Mouse (Mus musculus) layer of hippocampus, adult 9-10 months (tissue): ENCODE measurements around the gene 1700001P01Rik.
A peak's percentile ranks its signal among the peaks of the same experiment; 100 is the strongest.
"Not testable (repeated sequence)": the region's sequence is repeated elsewhere in the genome, so short reads cannot be mapped to it uniquely, and the experiment has no call there.

Experiments used
- DNase-seq: peaks from one replicate; pipeline ENCODE4 v3.0.0; 2022; ENCODE audit warnings: low spot score

1700001P01Rik gene

DNA sequence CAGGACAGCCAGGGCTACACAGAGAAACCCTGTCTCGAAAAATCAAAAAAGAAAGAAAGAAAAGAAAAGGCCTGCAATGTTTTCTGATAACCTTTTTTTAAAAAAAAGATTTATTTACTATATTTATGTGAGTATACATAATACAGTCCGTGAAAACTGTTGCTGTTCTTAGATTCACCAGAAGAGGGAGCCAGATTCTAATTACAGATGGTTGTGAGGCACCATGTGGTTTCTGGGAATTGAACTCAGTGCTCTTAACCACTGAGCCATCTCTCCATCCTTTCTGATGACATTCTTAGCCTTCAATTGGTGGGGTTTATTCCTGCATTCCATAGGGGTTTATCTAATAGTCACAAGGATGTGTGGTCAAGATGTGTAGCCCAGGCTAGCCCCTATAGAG lies 17.4 kb upstream of the 1700001P01Rik start:
- DNase-seq: peak; percentile 78

DNA sequence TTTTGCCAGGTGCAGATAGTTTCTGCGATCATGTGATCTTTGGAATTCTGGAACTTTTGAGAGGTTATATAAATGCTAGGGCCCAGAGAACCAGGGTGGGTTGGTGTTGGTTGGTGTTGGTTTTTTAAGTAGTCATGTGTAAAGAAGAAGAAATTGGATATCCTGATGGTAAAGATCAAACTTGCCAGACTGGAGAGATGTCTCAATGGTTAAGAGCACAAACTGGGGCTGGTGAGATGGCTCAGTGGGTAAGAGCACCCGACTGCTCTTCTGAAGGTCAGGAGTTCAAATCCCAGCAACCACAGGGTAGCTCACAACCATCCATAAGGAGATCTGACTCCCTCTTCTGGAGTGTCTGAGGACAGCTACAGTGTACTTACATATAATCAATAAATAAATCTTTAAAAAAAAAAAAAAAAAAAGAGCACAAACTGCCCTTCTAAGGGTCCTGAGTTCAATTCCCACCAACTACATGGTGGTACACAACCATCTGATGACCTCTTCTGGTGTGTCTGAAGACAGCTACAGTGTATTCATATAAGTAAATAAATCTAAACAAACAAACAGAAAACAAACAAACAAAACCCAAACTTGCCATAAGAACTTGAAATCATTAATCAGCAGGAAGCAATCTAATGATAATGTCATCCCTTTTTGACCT lies 15.2 kb upstream of the 1700001P01Rik start:
- not testable (repeated sequence) for DNase-seq

DNA sequence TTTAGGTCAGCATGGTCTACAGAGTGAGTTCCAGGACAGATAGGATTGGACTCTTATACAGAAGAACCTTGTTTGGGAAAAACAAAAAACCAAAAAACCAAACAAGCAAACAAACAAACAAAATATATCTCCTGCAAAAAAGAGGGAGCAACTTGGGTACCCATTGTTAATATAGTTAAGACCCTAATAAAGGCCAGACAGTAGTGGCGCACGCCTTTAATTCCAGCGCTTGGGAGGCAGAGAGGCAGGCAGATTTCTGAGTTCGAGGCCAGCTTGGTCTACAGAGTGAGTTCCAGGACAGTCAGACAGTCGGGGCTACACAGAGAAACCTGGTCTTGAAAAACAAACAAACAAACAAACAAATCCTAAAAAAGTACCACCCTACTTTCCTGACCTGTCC lies 14.0 kb upstream of the 1700001P01Rik start:
- no peak for DNase-seq

DNA sequence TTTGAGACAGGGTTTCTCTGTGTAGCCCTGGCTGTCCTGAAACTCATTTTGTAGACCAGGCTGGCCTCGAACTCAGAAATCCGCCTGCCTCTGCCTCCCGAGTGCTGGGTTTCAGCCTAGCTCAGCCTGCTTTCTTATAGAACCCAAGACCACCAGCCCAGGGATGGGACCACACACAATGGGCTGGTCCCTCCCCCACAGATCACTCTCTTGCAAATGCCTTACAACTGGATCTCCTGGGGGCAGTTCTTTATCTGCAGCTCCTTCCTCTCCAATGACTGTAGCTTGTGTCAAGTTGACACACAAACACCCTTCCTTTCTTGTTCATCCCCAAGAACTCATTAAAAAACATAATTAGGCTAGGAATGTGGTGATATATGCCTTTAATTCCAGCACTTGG lies 12.2 kb upstream of the 1700001P01Rik start:
- DNase-seq: no peak

DNA sequence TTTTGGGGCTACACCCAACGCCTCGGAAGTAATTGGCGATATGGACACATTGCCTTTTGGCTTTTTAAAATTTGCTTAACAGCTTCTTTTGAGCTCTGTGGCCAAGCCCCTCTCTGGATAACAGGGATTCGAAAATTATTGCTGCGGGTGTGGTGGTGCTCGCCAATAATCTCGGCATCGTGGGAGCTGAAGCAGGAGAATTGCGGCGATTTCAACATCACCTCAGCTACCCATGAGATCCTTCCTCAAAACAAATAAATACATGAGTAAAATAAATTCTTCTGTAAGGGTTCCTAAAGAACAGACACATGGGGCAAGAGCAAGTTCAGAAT lies 6.8 kb upstream of the 1700001P01Rik start:
- no peak for DNase-seq

DNA sequence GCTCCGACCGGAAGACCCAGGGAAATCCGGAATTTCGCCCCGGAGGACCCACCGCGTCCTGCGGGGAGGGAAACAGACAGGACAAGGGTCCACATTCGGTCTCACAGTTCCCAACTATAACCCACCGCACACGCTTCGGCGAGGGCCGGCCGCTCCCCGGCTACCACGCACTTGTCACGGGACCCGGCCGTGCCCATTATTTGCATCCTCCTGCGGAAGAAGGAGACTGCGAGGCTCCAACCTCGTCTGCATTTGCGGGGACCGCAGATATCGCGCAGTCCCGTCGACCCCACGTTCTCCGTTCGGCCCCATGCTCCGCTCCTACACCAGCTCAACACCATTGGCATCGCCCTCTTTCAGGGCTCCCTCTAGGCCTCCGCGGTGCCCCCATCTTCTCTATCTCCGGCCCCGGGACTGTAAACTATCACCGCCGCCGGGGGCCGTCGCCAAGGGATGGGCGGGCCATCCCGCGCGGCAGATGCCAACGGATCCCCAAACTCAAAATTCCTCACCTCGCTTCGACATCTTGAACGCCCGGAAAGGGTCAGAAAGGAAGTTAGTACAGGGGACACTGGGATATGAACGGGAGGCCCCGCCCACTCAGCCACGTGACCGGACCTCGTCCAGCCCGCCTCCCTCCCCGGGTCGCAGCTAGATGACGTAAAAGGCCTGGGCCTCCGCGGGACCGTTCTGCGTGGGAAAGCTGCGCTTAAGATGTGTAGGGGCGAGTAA lies 6.3 kb upstream of the 1700001P01Rik start, which contains the start of gene Rpl23:
Gene Rpl23 (minus strand): TSS at position 606 of the 732 bp plus-strand sequence.
- peak; percentile 98 for DNase-seq

DNA sequence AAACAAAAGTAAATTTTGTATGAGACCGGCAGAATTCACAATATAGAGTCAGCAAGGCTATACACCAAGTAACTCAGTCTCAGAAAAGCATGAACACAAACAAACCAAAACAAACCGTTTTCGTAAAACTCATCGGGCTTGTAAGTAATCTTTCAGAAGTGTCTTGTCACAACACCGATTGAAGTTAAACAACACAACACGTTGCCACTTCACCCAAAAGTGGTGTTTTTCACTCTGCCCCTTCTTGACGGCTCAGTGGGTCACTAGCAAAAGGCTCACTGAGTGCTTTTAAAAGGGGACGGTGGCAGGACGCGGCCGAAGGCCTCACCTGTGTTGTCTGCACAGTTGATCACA lies 5.7 kb upstream of the 1700001P01Rik start:
- DNase-seq: no peak

DNA sequence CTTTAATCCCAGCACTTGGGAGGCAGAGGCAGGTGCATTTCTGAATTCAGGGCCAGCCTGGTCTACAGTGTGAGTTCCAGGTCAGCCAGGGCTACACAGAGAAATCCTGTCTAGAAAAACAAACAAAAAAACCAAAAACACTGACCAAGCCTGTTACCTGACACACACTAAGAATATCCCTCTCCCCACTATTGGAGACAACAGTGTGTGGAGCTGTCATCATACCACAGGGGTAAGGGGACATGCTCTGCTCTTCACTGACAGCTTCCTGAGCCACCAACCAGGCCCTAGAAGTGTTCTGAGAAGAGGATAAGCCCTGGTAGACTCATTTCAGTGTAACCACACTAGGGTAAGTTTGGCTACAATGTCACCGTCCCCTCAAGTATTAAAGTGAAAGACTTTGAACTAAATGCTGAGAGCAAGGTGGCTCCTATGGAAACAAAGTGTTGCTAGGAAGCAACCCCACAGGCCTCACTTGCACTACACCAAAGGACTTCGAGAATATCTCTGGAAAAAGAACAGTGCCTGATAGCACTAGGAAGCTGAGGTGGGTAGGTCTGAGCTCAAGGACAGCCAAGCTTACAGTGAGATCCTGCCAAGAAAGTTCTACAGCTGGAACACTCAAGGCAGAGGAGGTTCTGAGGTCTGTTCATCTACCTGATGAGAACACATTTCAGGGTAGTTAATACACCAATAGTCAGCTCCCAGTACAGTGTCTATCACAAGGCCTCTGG lies 4.4 kb upstream of the 1700001P01Rik start:
- DNase-seq: no peak

DNA sequence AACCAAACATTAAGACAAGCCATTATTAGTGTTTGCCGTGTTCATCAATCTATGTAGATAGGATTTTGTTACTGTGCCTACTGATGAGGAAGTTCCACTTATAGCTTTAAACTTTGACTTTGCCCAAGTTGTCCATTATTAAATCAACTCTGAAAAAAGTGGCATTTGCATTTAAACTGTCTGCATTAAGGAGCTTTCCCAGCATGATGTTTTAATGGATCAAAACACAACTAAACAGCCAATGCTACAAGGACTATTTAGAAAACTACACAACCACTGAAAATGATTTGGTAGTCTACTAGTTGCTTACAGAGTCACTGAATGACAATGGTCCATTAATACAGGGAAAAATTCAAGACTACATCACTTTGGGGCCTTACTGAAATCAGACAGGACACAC lies 3.2 kb upstream of the 1700001P01Rik start:
- no peak for DNase-seq

DNA sequence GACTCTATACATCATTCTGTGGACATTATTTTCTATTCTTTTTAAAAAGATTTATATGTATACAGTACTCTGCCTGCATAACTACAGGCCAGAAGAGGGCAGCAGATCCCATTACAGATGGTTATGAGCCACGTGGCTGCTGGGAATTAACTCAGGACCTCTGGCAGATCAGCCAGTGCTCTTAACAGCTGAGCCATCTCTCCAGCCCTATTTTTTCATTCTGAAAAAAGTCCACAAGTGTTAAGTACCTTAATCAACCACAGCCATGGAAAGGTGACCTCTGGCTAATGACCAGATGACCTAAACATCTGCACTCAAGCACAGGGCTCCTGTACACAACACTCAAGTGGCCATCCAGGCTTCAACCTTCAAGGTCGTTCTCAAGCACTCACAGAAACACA lies 1.4 kb upstream of the 1700001P01Rik start:
- no peak for DNase-seq

DNA sequence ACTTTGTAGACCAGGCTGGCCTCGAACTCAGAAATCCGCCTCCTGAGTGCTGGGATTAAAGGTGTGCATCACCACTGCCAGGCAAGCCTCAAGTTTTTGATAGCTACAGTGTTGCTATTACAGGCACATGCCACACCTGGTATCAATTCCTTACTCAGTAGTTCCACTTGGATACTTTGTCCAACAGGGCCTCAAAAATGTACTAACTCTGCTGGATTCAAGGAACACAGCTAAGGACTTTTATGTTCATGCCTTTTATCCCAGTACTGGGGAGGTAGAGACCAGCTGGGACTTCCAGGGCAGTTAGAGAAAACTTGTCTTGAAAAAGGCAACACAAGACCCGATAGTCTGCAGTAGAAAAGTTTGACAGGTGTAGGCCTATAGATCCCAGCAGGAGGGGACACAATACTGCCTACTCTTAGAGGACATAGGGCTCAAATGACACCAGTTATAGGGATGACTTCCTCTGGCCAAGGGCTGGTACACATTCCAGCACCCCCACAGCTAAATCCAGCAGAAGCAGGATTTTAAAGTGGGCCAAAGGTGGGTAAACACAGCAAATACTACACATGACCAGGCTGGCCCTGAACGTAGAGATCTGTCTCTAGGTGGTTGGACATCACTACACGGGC lies 895 bp upstream of the 1700001P01Rik start:
- no peak for DNase-seq

DNA sequence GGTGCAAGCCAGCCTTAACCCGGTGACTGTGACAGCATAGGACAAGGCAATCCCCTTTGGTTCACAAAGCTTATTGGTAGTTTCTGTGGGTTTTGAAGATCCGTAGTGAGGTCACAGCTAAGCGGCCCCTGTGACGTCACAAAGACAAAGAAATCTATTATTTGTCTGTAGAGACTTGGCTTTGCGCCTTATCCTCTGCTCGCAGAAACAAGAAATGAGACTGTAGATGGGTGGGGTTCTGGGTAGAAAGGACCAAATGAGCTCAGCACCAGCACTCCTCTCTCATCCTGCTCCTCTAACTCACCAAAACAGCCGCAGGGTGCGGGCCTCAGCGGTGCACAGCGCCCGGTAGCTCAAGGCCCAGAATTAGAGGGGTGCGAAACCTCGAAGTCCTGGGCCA lies 532 bp downstream of the 1700001P01Rik start:
- DNase-seq: no peak

DNA sequence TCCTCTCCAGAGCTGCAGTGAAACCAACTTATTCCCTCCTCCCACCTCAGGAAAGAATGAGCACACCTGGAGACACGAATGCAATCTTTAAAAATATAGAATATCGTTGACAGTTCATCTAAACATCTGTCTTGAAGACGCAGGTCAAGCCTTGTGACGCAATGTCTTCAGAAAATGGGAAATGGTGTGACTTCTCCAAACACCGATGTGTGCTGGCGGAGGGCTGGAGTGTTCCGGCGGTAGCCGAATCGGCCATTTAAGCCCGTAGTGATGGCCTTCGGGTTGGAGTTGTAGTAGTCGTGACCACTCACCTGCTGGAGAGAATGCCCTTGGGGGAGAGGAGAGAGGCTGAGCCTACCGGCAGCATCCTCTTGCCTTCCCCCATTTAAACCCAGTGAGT lies 4.3 kb downstream of the 1700001P01Rik start:
- DNase-seq: no peak

DNA sequence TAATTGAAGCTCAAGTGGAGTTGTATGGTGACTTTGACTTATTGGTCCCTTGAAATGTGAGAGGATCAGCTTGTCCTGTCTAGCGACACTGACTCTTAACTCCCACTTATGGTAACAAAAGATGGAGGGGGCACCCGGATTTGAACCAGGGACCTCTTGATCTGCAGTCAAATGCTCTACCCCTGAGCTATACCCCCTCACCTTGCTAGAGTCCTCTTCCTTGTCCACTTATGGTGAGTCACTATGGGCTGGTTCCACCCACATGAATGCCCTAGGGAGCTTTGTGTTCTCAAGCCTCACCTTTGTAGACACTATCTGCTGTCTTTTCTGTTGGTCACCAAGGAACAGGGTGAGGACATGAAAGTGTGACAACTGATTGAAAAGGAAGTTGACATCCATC lies 6.0 kb downstream of the 1700001P01Rik start:
- DNase-seq: no peak

DNA sequence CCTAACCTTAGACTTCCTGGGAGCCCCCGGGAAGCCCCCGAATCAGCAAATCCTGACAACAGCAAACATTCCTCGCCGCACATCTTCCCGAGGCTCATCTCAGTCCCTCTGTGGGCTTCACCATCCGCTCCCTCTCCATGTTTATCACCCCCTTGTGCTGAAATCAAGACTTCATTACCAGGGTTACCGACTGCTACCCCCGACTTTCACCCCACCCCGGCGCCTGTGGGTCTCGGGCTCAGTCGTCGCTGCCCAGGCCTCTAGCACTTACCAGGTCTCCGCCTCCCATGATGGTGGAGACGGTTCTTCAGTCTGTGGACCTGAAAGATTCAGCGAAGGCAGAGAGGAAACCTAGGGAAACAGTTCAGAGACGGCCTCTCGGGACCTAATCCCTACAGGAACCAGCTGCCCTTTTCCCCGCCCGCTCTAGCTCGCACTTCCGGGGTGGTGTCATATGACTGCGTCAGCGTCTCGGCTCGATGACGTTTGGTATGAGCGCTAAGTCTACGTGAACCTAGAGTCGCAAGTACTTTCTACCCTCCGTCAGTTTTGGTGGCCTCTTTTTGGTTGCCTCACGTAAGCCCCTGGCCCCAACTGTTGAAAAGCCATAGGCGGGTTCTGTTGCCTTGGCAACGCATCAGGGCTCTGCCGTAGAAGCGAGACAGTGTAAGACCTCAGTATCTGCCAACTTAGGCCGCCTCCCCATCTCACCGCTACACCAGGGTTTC lies 9.4 kb downstream of the 1700001P01Rik start, which contains the start of gene Cwc25:
Gene Cwc25 (minus strand): TSS at position 403 of the 728 bp plus-strand sequence.
- peak; percentile 95 for DNase-seq

DNA sequence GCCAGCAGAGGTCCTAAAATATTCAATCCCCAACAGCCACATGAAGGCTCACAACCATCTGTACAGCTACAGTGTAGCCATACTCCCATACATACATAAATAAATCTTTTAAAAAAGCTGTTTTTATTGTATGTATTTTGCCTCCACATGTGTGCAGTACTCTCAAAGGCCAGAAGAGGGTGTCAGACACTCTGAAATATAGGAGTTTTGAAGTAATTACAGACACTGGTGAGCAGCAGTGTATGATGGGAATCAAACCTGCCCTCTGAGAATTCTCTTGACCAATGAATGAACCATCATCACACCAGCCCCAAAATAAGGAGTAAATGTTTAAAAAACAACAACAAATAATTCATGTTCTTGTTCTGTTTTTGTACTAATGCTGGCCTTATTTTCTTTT lies 14.1 kb downstream of the 1700001P01Rik start:
- no peak for DNase-seq

DNA sequence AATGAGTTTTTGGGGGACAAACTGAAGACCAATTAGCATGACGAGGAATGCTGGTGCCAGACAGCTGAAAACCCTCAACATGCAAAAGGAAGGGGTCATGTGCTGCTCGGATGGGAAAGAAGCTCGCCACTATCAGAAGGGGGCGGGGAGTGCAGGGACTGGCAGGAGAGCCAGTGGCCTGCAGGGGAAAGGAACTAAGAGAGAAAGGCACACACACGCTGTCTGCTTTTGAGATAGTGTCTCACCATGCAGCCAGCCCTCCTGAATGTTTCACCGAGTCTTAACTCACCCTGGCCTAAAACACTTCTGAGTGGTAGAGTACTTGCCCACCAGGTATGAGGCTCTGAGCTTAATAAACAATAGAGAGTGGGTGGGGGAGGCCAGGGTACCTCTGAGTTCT lies 16.8 kb downstream of the 1700001P01Rik start:
- no peak for DNase-seq

DNA sequence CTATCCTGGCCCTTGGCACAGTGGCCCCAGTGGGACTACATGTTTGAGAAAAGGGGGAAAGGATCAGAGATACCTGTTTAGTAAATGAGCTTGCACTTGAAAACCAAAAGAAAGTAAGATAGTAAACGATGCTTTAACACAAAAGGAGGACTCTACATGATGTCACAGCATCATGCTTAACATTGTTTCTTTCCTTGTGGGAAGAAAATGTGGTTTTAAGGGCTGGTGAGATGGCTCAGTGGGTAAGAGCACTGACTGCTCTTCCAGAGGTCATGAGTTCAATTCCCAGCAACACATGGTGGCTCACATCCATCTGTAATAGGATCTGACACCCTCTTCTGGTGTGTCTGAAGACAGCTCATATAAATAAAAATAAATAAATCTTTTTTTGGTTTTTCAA lies 17.6 kb downstream of the 1700001P01Rik start:
- DNase-seq: no peak

DNA sequence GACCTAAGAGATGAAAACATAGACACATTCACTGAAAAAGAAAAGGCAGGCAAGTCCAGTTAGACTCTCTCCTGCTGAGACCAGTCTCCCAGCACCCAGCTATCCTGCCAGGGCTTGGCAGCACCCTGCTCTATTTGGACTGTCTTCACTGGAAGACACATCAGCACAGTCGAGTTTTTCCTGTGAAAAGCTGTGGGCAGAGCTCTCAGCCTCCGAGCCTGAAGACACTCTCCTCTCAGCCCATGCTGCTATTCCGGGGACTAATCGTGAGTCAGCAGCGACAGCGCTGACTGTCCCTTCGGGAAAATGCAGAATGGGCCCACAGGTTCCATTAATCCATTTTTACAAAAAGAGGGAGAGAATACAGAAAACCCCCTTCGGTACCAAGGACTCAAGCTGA lies 22.4 kb downstream of the 1700001P01Rik start:
- DNase-seq: no peak

DNA sequence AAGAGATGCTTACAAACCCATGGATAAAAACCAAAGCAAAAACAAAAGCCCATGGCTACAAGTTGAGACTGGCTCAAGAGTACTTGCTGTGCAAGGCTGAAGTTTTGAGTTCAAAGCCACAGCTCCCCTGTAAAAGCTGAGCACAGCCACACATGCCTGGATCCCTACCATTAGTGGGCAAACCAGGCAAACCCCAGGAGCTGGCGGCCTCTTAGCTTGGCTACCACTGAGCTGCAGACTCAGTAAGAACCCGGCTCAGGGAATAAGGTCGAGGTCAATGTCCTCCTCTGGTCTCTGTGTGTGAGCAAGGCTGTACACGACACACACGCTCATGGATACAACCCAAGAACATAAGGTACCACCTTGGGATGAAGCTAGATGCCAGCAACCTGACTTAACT lies 27.2 kb downstream of the 1700001P01Rik start:
- DNase-seq: no peak

DNA sequence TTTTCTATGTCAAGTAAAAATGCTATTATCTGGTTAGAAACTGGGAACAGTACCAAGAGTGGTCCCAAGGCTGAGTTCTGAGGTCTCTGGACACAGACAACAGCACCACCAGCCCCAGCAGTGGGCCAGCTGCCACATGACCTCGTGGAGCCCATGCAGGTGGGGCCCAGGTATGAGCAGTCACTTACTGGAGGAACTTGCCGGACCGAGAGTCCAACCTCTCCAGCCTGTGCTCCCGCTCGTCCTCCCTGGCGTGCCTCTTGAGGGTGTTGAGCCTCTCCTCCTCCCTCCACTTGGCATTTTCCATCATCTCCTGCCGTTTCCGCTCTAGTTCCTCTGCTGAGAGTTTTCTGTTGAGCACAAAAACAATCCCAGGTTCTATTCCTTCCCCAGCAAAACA lies 27.9 kb downstream of the 1700001P01Rik start:
- no peak for DNase-seq

DNA sequence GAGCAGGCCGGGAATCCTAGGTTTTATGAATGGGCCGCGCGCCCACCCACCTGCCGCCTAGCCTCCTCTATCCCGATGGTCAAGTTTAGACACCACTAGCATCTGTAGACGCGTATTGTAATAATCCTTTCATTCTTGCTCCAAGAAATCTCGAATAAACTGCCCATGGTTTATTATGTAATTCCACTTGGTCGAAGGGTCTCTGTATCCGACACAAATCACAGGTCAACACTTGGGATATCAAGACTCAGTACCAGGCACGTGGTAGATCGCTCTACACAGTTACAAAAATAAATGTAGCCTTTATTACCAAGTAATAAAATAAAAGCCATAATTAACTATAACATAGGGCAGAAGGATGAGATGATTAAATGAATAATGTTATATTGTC lies 30.4 kb downstream of the 1700001P01Rik start:
- no peak for DNase-seq
